Mouse (Mus musculus) heart, postnatal 0 days (tissue): ENCODE measurements around the gene Zscan2. TPM values are rescaled to one million over a fixed set of nuclear protein-coding genes. Genes with fewer than 3 reads are reported as not detected.

Experiments
- ATAC-seq: fragments of 200-750 bp; cut with Nextera tagmentation; 2 replicates; pipeline ENCODE4 v1.8.0; 2017; ENCODE audit warnings: low read depth, moderate number of reproducible peaks, moderate library complexity; ENCODE audit not compliant: insufficient read depth
- DNase-seq: peaks from one replicate; pipeline ENCODE4 v3.0.0-alpha.2; 2016; ENCODE audit warnings: low spot score
- H3K27ac ChIP-seq: fragments of 300-500 bp; sonication (generic); 2 replicates; pipeline ENCODE4 v1.5.1; 2014; ENCODE audit warnings: low read depth, mild to moderate bottlenecking
- H3K27me3 ChIP-seq: fragments of 300-500 bp; sonication (generic); 2 replicates; pipeline ENCODE4 v1.6.1; 2014; ENCODE audit warnings: low read length, mixed read lengths; ENCODE audit not compliant: control insufficient read depth, insufficient read depth
- H3K36me3 ChIP-seq: fragments of 300-500 bp; sonication (generic); replicated peaks from 2 replicates; pipeline ENCODE4 v1.6.1; 2014; ENCODE audit warnings: low read length, mixed read lengths; ENCODE audit not compliant: control insufficient read depth, insufficient read depth
- H3K4me1 ChIP-seq: fragments of 300-500 bp; sonication (generic); 2 replicates; pipeline ENCODE4 v1.6.1; 2014; ENCODE audit warnings: antibody characterized with exemption; ENCODE audit not compliant: control insufficient read depth, insufficient read depth
- H3K4me2 ChIP-seq: fragments of 300-500 bp; sonication (generic); 2 replicates; pipeline ENCODE4 v1.6.1; 2014; ENCODE audit warnings: low read depth, mild to moderate bottlenecking, low read length, moderate library complexity
- H3K4me3 ChIP-seq: fragments of 300-500 bp; sonication (generic); 2 replicates; pipeline ENCODE4 v1.5.1; 2014; ENCODE audit warnings: low read depth, low read length
- H3K9ac ChIP-seq: fragments of 300-500 bp; sonication (generic); replicated peaks from 2 replicates; pipeline ENCODE4 v1.6.1; 2014; ENCODE audit warnings: low read depth, low read length, mixed read lengths
- H3K9me3 ChIP-seq: fragments of 300-500 bp; sonication (generic); replicated peaks from 2 replicates; pipeline ENCODE4 v1.6.1; 2016; ENCODE audit warnings: low read length; ENCODE audit not compliant: control insufficient read depth
- CTCF ChIP-seq: IDR thresholded peaks from 2 replicates; pipeline ENCODE4 v1.5.1; 2016; ENCODE audit warnings: antibody characterized with exemption, control low read depth, low read depth
- EP300 ChIP-seq: IDR thresholded peaks from 2 replicates; pipeline ENCODE4 v1.6.1; 2016; ENCODE audit warnings: antibody characterized with exemption, low read depth
- WGBS: fragments of 180-500 bp; shearing (Covaris S2); extraction: QIAGEN DNeasy Blood & Tissue Kit; methylation state at CpG from one replicate; pipeline ENCODE4 v1.1.7; 2014; 5-methylcytosine and 5-hydroxymethylcytosine counted together
- polyA plus RNA-seq: library from polyadenylated mRNA; unstranded; fragments of >200 nt; fragmentation: Nextera tagmentation; extraction: Ambion mirVana; gene quantifications from 2 replicates; pipeline ENCODE4 v1.2.1, GENCODE M21; 2015
- total RNA-seq: library from RNA; depleted of rRNA; stranded (reverse); fragments of >200 nt; gene quantifications from 2 replicates; pipeline ENCODE4 v1.2.3, GENCODE M21; 2014; ENCODE audit warnings: low replicate concordance

The Zscan2 gene
- total and polyA plus RNA-seq, 2 experiments from 2014 or later: 1.3 to 3.7 TPM

DNA sequence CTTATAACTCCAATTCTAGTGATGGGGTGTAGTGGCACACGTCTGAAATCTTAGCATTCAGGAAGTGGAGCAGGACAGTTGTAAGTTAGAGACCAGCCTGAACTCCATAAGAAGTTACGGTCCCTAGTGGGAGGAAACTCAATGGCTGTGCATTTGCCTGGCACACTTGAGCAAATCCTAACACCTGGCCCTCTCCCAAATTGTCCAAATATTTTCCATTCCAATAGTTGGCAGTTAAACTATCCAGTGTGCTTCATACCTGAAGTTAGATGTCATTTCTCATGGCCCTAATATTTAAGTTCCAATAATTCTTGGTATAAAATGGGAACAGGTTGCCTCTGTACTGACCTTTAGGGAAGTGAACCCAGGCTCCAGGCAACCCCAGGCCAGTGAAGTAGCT lies 8.0 kb downstream of the Zscan2 start:
- no peaks in the 10 kb centered on the region for H3K9me3 ChIP-seq
- no peak overlapping the region for H3K4me3 ChIP-seq
- H3K4me1 ChIP-seq: peaks cover 20% of the 10 kb centered on the region
- WGBS: 75% methylated on average over 2 of the region's 2 CpGs
- H3K27me3 ChIP-seq: no peaks in the 10 kb centered on the region
- no peak overlapping the region for H3K9ac ChIP-seq
- ATAC-seq (no peak), DNase-seq (no peak)
- no peak overlapping the region for H3K4me2 ChIP-seq
- H3K36me3 ChIP-seq: peaks cover 78% of the 10 kb centered on the region
- H3K27ac ChIP-seq: no peak overlapping the region
- no peak for TF ChIP-seq EP300

DNA sequence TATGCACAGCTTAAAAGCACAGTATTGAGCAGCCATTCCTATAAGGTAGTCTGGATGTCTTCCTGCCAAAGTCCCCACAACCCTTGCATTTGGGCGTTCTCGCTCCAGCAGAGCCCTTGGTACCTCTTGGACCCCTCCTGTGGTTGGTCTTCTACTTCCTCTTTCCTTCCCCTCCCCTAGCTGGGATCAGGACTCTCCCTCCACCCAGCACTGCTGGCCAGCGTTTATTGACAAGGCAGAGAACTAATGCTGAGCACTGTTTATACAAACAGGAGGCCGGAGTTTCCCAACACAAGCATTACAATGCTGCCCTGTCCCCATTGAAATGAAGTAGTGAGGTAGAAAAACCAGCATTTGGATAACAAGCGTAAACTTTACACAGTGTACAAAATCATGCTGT lies 12.3 kb downstream of the Zscan2 start:
- Histone ChIP-seq H3K4me2 (no peak overlapping the region), H3K9ac (no peak overlapping the region), H3K9me3 (no peaks in the 10 kb centered on the region), H3K27ac (no peak overlapping the region), H3K36me3 (peaks cover 81% of the 10 kb centered on the region), H3K27me3 (no peaks in the 10 kb centered on the region), H3K4me3 (no peak overlapping the region), H3K4me1 (no peaks in the 10 kb centered on the region)
- DNase-seq (no peak), ATAC-seq (no peak)
- TF ChIP-seq EP300: no peak
- TF ChIP-seq CTCF: no peak
- 89% methylated on average over 5 of the region's 5 CpGs for WGBS

DNA sequence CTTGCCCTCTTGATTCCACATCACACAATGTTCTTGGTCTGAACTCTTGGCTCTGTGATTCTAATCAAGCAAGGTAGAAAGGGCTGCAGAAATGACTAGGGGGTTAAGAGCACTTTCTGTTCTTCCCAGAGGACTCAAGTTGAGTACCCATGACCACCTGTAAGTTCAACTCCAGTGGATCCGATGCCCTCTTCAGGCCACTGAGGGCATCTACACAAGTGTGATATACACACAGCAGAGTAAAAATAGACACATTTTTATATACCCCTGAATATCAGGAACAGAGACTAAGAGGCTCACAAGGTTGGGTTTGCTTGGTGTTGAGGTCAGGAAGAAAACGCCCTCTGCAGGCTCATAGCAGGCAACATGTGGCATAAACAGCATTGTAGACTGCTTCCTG lies 12.9 kb downstream of the Zscan2 start:
- Histone ChIP-seq H3K4me2 (no peak overlapping the region), H3K9me3 (no peaks in the 10 kb centered on the region), H3K27me3 (no peaks in the 10 kb centered on the region), H3K4me1 (no peaks in the 10 kb centered on the region), H3K36me3 (peaks cover 75% of the 10 kb centered on the region), H3K27ac (no peak overlapping the region), H3K4me3 (no peak overlapping the region), H3K9ac (no peak overlapping the region)
- TF ChIP-seq EP300: no peak
- TF ChIP-seq CTCF: no peak
- ATAC-seq: no peak
- WGBS: 96% methylated on average over 2 of the region's 2 CpGs
- DNase-seq: no peak

GRCm38 (mm10) chr7:80875727-80876126 lies 15.0 kb downstream of the Zscan2 start:
- no peak overlapping the region for H3K4me3 ChIP-seq
- no peak overlapping the region for H3K9ac ChIP-seq
- no peak overlapping the region for H3K4me2 ChIP-seq
- no peak for ATAC-seq
- no peaks in the 10 kb centered on the region for H3K4me1 ChIP-seq
- TF ChIP-seq EP300: no peak
- no peak for TF ChIP-seq CTCF
- no peak for DNase-seq
- WGBS: 70% methylated on average over 37 of the region's 37 CpGs
- H3K27ac ChIP-seq: no peak overlapping the region
- peaks cover 54% of the 10 kb centered on the region for H3K36me3 ChIP-seq
- H3K9me3 ChIP-seq: no peaks in the 10 kb centered on the region
- H3K27me3 ChIP-seq: no peaks in the 10 kb centered on the region

DNA sequence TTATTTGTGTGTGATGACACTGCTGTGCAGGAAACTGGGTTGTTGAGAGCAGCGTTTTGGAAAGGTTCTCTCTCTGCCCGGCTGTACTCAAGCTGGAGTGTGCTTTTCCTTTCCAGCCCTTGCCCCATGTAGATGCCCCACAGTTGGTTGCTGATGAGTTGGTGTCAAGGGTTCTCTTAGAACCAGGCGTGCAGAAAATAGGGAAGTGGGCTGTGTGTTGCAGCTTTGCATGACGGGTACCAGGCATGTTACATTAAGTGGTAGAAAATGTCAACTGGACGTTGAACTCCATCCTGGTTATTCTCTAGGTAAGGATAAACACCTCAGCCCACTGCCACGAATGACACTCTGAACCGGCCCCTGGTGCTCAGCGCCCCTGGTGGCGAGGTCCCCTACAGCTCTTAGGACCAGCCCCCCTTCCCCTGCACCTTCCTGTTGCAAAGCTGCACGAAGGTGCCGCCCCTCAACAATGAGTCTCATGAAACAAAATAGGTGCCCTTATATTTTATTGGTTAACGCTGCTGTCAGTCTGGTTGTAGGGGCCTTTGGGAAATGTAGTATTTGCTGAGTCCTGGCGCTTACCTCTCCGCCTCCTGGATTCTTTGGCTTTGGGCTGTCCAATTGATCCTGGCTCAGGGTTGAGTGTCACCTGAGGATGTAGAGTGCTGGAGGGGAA lies 22.2 kb downstream of the Zscan2 start:
- Histone ChIP-seq H3K4me2 (peak overlapping the region; percentile 49), H3K9ac (no peak overlapping the region), H3K4me1 (peaks cover 5% of the 10 kb centered on the region; the same call in 1 of the 2 replicates), H3K27me3 (no peaks in the 10 kb centered on the region), H3K27ac (no peak overlapping the region), H3K4me3 (peak overlapping the region; percentile 6; the same call in 1 of the 2 replicates), H3K36me3 (no peaks in the 10 kb centered on the region), H3K9me3 (no peaks in the 10 kb centered on the region)
- WGBS: 19% methylated on average over 14 of the region's 14 CpGs
- TF ChIP-seq EP300 (no peak), CTCF (peak; percentile 58)
- DNase-seq: peak; percentile 79
- peak; percentile 92 for ATAC-seq

DNA sequence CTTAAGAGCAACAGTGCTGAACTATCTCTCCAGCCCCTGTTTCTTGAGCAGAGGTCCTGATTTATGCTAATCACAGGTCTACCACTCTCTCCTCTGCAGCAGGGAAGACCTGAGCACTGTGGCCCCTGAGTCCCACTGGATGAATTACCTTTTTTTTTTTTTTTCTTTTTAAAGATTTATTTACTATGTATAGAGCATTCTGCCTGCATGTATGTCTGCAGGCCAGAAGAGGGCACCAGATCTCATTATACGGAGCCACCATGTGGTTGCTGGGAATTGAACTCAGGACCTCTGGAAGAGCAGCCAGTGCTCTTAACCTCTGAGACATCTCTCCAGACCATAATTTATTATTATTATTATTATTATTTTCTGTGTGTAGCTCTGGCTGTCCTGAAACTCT lies 24.9 kb downstream of the Zscan2 start:
- no peaks in the 10 kb centered on the region for H3K9me3 ChIP-seq
- ATAC-seq (no peak), DNase-seq (no peak)
- no peak overlapping the region for H3K4me2 ChIP-seq
- 0 out of 2 replicates have a peak, but pooled peaks cover 1% of the 10 kb centered on the region for H3K36me3 ChIP-seq
- peaks cover 5% of the 10 kb centered on the region; the same call in 1 of the 2 replicates for H3K4me1 ChIP-seq
- WGBS: 30% methylated on average over 1 of the region's 1 CpGs
- H3K27ac ChIP-seq: no peak overlapping the region
- TF ChIP-seq CTCF: peak; percentile 55
- no peak for TF ChIP-seq EP300
- H3K27me3 ChIP-seq: no peaks in the 10 kb centered on the region
- no peak overlapping the region for H3K9ac ChIP-seq
- no peak overlapping the region for H3K4me3 ChIP-seq
